Mouse (Mus musculus): ENCODE results near the gene Grin2a.

DNA sequence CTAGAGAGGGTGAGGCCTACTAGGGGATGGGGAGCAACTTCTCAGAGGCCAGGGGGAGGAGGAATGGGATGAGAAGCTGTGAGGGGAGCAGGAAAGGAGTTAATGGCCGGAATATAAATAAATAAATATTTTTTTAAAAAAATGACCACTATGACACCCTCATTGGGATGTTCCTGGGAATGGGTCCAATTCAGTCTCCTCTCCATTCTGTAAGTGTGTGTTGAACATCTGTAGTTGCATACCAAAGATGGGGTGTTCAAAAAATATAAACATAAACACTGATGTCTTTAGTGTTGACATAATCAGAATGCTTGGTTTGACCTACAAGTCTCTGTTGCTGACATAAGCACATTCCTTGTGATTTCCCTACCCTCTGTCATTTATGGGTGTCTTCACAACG lies 298.2 kb downstream of the Grin2a start:
- TF ChIP-seq GATA1 (IDR thresholded peaks at IDR 0.05; ENCODE audit: low read depth, low read length) = no peak
- no peak for TF ChIP-seq E2F4 (IDR thresholded peaks at IDR 0.05; ENCODE audit: borderline replicate concordance, low read depth, low read length)
- no peak for TF ChIP-seq USF2 (IDR thresholded peaks at IDR 0.05; ENCODE audit: borderline replicate concordance in 1 of 2, insufficient read depth in 1 of 2, low read depth in 1 of 2, low read length in 2 of 2)

All from MEL (cell line).